Mouse (Mus musculus) adrenal gland, postnatal 4 days (tissue): Measurements from ENCODE around the gene Caprin1. TPM values are rescaled to one million over a fixed set of nuclear protein-coding genes. Genes with fewer than 3 reads are reported as not detected.

Experiments used
- DNase-seq, 2 experiments: peaks; one replicate each; pipeline ENCODE4 v3.0.0; 2021 to 2022; ENCODE audit warnings: low spot score in 2 of 2, mixed read lengths in 2 of 2
- microRNA-seq: library from miRNA; unstranded; fragments of <30 nt; microRNA quantifications from one replicate; pipeline ENCODE4 v1.2.0, GENCODE M21; 2021
- total RNA-seq, 2 experiments: library from RNA; stranded (reverse); gene quantifications; 2 replicates each; pipeline ENCODE4 v1.2.3; 2021

Caprin1 gene
- total RNA-seq, 2 experiments from 2014 or later = 486 to 527 TPM

DNA sequence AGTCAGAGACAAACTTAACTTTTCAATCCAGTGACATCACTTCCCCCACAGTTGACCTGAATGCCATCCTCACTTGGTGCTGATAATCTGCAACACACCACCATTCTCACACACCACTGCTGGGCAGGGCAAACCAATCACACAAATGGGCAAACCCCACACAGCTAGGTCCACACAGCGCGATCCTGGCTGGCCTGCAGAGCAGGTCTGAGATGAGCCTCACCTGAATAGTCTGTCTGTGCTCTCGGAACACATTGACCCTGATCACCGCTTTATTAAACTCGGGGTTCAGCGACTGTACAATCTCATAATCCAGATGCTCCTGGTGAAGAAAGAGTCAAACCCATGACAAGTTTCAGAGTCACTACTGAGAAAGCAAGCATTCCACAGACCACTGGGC is 54.6 kb downstream of the Caprin1 start:
- no peak for DNase-seq

DNA sequence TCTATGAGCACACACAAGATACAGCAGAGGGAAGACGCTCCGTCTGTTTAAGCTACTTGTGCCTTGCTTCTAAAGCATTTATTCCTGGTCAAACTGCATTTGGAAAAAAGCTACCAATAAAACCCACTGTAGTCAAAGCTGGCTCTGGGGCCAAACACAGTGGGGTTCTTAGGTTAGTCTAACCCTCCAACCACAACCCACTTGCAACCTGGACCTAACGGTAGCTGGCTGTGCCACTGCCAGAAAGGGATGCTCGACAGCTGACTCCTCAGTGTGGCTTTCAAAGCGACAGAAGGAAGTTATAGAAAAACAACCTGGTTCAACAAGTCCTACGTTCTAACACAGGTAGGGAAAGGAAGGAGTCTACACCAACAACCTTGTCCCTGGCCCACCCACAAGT is 66.0 kb downstream of the Caprin1 start:
- DNase-seq = no peak

DNA sequence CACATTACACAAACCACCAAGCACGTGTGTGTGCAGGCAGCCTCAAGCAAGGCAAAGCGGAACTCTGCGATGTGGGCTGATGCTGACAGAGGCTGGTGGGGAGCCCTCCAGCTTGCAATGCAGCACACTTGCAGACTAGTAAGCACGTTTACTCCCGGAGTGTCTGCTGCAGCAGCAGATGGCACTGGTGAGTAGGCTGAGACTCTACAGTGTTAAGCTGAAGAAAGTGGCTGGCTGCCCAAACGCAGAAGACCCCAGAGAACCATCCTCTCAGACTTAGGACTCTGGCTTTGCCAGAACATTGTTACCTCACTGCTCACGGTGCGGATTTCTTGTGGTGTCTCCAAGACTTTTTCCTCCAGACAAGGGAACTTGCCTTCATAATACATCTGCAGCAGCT is 66.5 kb downstream of the Caprin1 start:
- DNase-seq = no peak

DNA sequence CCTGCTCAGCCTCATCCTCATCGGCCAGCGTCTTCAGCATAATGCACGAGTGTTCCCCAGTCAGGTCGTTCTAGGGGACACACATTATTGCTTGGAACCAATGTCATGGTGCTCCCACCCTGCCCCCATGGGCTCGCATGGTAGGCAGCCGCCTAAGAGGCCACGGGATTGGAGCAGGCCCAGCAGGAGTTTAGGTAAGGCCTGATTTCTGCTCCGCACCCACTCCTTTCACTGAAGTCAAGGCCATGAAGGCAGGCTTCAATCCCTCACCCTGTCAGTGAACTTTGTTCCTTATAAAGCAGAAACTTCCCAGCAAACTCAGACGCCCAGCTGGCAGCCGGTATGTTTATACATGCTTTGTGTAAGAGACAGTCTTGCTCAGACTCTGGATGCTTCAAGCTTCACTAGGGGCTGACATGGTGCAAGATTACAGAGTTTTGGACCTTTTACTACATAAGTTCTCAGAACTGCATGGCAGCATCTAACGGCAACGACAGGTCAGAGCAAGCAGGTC is 69.4 kb downstream of the Caprin1 start:
- DNase-seq = no peak

DNA sequence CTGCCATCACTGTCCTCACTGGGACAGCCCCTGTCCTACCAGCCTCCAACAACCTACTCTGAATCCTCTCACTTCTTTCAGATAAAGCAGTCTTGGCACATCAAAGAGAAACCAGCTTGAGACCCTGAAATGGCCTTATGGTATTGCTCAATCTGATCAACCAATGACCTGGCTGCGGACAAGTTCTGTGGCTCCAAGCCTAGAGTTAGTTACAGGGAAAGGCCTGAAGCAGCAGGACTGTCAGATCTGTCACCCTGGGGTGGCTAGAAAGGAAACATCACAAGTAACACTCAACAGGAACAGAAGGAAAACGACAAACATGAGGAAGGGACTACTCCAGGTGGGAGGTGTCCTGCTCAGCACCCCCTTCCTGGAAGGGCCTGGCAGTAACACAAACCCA is 72.9 kb downstream of the Caprin1 start:
- DNase-seq = no peak

DNA sequence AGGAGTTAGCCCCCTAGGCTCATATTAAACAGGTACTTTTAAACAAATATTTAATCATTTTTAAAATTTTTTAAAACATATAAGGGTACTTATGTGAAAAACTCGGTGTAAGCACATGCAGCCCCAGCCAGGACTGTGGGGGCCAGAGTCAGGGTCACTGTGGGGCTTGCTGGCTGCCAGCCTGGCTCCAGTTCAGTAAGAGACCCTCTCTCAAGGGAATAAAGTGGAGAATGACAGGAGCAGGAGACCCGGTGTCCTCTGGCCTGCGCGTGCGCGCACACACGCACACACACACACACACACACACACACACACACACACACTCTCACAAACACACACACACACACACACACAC is 78.2 kb downstream of the Caprin1 start:
- no peak for DNase-seq

DNA sequence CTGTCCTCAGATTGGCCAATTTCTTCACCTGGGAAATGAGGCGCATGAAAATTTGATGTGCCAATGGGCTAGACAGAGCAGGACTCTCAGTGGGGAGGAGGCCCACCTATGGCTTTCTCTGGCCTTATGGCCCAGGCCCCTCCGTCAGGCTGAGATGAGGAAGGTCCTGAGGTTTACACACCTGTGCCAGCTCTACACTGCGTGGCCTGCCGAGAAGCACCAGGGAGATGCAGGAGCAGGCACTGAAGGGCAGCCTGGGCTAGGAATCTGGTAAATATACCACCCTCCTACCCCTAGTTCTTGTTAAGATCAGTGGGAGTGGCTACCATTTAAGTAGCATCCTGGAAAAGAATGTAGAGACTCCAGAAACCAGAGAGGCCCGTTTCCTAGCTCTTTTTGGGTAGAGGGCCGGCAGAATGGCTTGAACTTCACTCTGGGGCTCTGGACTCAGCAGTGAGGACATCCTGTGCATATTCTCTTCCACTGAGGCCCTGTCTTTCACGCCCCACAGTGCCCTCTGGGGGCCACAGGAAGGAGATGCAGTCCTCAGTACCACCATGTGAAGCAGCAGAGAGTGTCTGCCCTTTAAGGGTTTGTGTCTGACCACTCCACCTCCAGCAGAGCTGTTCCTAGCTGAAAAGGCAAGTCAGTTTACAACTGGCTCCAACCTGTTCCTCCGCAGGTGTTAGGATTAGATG is 78.7 kb downstream of the Caprin1 start:
- DNase-seq = peak in 1 of 2 experiments; percentile 33

DNA sequence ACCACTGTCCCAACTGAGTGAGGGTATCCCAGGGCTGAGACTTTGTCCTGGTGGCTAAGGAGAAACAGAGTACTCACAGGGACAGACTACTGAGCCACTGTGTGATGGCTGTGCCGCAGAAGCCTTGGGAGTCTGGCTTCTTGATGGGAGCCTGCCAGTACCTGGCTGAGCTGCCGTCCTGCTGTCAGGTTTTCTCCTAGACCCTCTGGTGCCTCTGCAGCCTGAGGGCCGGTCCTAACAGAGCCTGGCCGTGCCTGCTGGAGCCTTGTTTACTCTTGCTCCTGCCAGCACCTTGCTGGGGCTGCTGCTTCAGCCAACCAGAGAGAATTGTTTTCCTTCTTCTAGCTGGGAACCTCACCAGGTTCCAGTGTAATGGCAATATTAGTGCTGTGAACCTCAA is 83.0 kb downstream of the Caprin1 start:
- no peak for DNase-seq

DNA sequence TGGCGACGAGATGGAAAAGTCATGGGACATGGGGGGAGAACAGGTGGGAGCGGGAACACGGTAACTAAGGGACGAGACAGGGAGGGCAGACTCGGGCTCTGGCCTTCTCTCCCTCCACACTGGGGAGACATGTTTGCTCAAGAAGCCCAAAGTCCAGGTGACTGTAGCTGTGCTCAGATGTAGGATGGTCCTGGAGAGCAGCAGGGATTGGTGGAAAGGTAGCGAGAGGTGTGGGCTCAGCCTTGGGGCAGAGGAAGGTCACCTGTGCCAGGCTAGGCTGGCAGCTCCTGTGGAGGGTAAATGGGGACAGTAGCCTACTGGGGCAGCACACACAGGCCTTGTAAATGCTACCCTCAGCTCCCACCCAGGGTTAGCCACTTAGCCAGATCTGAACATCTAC is 83.6 kb downstream of the Caprin1 start:
- DNase-seq = no peak

Small RNA genes lying within 50 kb of the gene (microRNA-seq; reads per million reads assigned to microRNA genes)
- gene Gm22757 (not detected), gene Gm22761 (not detected)

Other genes starting within 250 kb of the Caprin1 start
- 10 to 100 TPM; 17.3 to 17.5 TPM for gene Abtb2, start 231.3 kb downstream of the Caprin1 start, total RNA-seq
- gene Nat10, start 36.4 kb downstream of the Caprin1 start, total RNA-seq = 10 to 100 TPM; 71.1 to 72.8 TPM
- 10 to 100 TPM; 40.0 to 41.3 TPM for gene Lmo2, start 160.3 kb upstream of the Caprin1 start, total RNA-seq
- 10 to 100 TPM; 79.7 to 80.7 TPM for gene Fbxo3, start 230.1 kb upstream of the Caprin1 start, total RNA-seq
- under 1 TPM in 1 of 2 experiments, not detected in 1; 0.96 TPM for gene 4931422A03Rik, start 230.7 kb upstream of the Caprin1 start, total RNA-seq